Mouse (Mus musculus) olfactory bulb, adult 2 months (tissue): ENCODE measurements at regions not wholly inside any gene's neighbourhood (a gene's known extent, or its start where the extent isn't known, plus 50 kb on each side); places are given as distances from the start of the nearest gene placed in this dataset.

Source experiments
- CTCF ChIP-seq: fragments of 200-500 bp; IDR thresholded peaks from 2 replicates; pipeline ENCODE4 v1.5.1; 2012; ENCODE audit warnings: low read depth, mild to moderate bottlenecking, low read length, moderate library complexity; ENCODE audit not compliant: insufficient read depth
- POLR2A ChIP-seq: fragments of 200-500 bp; IDR thresholded peaks from 2 replicates; pipeline ENCODE4 v1.6.1; 2012; ENCODE audit warnings: mild to moderate bottlenecking, low read depth, low read length, moderate library complexity; ENCODE audit not compliant: insufficient read depth

DNA sequence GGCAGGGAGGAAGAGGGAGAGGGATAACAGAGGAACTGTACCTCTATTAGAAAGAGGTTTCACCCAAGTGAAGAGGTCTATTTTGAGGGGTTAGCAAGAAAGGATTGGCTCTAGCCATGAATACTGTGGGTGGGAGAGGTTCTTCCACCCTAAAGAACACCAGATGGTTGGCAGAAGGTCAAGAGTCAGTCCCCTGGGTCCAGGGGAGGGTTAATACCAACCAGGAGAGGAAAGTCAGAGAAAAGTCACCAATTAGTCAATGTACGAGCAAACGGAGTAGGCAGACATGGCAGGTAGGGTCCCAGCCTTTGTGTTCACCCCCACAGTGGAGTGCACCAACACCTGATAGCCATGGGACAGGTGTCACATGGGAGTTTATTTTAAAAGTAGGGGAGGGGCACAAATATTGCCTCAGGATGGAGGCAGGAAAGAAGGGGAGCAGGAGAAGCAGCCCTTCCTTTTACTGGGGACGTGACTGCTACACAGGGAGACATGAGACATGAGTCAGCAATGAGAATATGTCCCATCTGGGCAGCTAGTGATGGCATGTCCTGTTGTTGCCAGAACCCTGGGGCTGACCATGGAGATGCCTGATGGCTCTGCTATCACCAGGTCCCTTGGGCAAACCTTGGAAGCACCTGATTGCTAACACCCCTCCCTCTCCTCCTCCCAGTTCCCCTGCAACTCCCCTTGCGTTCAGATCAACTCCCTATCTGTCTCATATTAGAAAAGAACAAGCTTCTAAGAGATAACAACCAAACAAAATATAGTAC lies 593.4 kb upstream of the Cited2 start:
- TF ChIP-seq POLR2A (no peak), CTCF (no peak)
